Mouse (Mus musculus) heart, adult 9 months (tissue): ENCODE measurements around the gene Arhgef25.
"Not testable (repeated sequence)": the region's sequence is repeated elsewhere in the genome, so short reads cannot be mapped to it uniquely, and the experiment has no call there.

ENCODE experiments used
- DNase-seq, 2 experiments: peaks; one replicate each; pipeline ENCODE4 v3.0.0; 2022; ENCODE audit warnings: low spot score in 2 of 2

The Arhgef25 gene

GRCm38 (mm10) chr10:127138328-127139141, 51.3 kb downstream of the Arhgef25 start:
- no peak for DNase-seq

DNA sequence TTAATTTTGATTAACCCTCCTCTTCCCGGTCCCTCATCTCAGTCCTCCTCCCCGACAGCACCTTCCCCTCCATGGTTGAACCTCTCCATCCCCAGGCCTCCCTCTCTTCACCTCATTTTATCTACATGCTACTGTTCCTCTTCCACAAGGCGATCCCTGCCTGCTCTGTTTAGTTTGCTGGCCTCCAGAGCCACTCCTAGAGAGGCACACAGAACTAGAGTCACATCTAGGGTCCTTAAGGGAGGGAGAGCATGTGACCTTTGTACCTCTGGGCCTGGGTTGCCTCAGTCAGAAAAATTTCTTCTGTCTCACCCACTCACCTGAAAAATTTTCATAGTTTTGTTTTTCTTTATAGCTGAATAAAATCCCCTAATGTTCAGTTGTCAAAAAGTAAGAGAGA, 52.0 kb downstream of the Arhgef25 start:
- no peak for DNase-seq

- DNase-seq = no peak
Observed at GRCm38 (mm10) chr10:127136510-127136909, 53.4 kb downstream of the Arhgef25 start.

- DNase-seq = no peak
Observed at GRCm38 (mm10) chr10:127135118-127135836, 54.6 kb downstream of the Arhgef25 start.

- not testable (repeated sequence) for DNase-seq
Observed at GRCm38 (mm10) chr10:127134394-127135035, 55.4 kb downstream of the Arhgef25 start.
